Mouse (Mus musculus) bone marrow, adult 2 months (tissue): ENCODE results near the gene Ttll12. TPM values are rescaled to one million over a fixed set of nuclear protein-coding genes. Genes with fewer than 3 reads are reported as not detected.

Experiments used
- H3K27ac ChIP-seq: fragments of 200-500 bp; 2 replicates; pipeline ENCODE4 v1.5.1; 2012; ENCODE audit warnings: low read depth, mild to moderate bottlenecking, control low read depth, inconsistent platforms, low read length; ENCODE audit not compliant: control insufficient read depth, poor library complexity, insufficient read depth
- H3K4me1 ChIP-seq: fragments of 200-500 bp; 2 replicates; pipeline ENCODE4 v1.6.1; 2011; ENCODE audit warnings: low read length; ENCODE audit not compliant: control insufficient read depth, insufficient read depth
- H3K4me3 ChIP-seq: fragments of 200-500 bp; replicated peaks from 2 replicates; pipeline ENCODE3; 2011; ENCODE audit warnings: mild to moderate bottlenecking, low read depth, low read length, control low read depth; ENCODE audit not compliant: control insufficient read depth
- CTCF ChIP-seq: fragments of 200-500 bp; IDR thresholded peaks from 2 replicates; pipeline ENCODE4 v1.5.1; 2011; ENCODE audit warnings: low read length, control low read depth; ENCODE audit not compliant: control insufficient read depth, insufficient read depth
- POLR2A ChIP-seq: fragments of 200-500 bp; IDR thresholded peaks from 2 replicates; pipeline ENCODE4 v1.6.1; 2011; ENCODE audit warnings: low read depth, mild to moderate bottlenecking, control low read depth, low read length, borderline replicate concordance; ENCODE audit not compliant: control insufficient read depth
- WGBS: fragments of 180-500 bp; shearing (Covaris S2); methylation state at CpG from one replicate; pipeline ENCODE4 v1.1.7; 2018; 5-methylcytosine and 5-hydroxymethylcytosine counted together
- polyA plus RNA-seq: library from polyadenylated mRNA; stranded (reverse); fragments of >200 nt; gene quantifications from 2 replicates; pipeline ENCODE4 v1.2.4, GENCODE M21; 2011; ENCODE audit warnings: low replicate concordance; ENCODE audit not compliant: missing spikeins, insufficient read depth, insufficient read length

Gene Ttll12
- polyA plus RNA-seq, 1 experiment = 19.8 TPM

GRCm38 (mm10) chr15:83547144-83547543 is 47.8 kb downstream of the Ttll12 start:
- TF ChIP-seq POLR2A (no peak), CTCF (no peak)
- Histone ChIP-seq H3K4me1 (no peaks in the 10 kb centered on the region), H3K4me3 (no peak overlapping the region), H3K27ac (no peak overlapping the region)
- WGBS = 92% methylated on average over 8 of the region's 8 CpGs

GRCm38 (mm10) chr15:83546029-83546428 is 48.9 kb downstream of the Ttll12 start:
- Histone ChIP-seq H3K27ac (no peak overlapping the region), H3K4me3 (no peak overlapping the region), H3K4me1 (no peaks in the 10 kb centered on the region)
- TF ChIP-seq CTCF (no peak), POLR2A (no peak)
- 80% methylated on average over 7 of the region's 7 CpGs for WGBS

- TF ChIP-seq CTCF (no peak), POLR2A (no peak)
Measured at GRCm38 (mm10) chr15:83541647-83542287, 53.2 kb downstream of the Ttll12 start.

GRCm38 (mm10) chr15:83539905-83540304 is 55.1 kb downstream of the Ttll12 start:
- 0 out of 2 replicates have a peak, but pooled peaks cover under 1% of the 10 kb centered on the region for H3K4me1 ChIP-seq
- WGBS = 12% methylated on average over 4 of the region's 4 CpGs
- H3K4me3 ChIP-seq = no peak overlapping the region
- TF ChIP-seq CTCF (no peak), POLR2A (no peak)
- no peak overlapping the region for H3K27ac ChIP-seq

More at GRCm38 (mm10) chr15:83541647-83542287, 53.2 kb downstream of the Ttll12 start:
- Histone ChIP-seq H3K4me1 (no peaks in the 10 kb centered on the region), H3K4me3 (no peak overlapping the region), H3K27ac (no peak overlapping the region)
- 72% methylated on average over 9 of the region's 9 CpGs for WGBS

- WGBS = 85% methylated on average over 2 of the region's 2 CpGs
- Histone ChIP-seq H3K4me3 (no peak overlapping the region), H3K4me1 (0 out of 2 replicates have a peak, but pooled peaks cover 1% of the 10 kb centered on the region), H3K27ac (no peak overlapping the region)
- TF ChIP-seq POLR2A (no peak), CTCF (no peak)
Measured at GRCm38 (mm10) chr15:83538855-83539254, 56.1 kb downstream of the Ttll12 start.

GRCm38 (mm10) chr15:83535890-83536231 is 59.1 kb downstream of the Ttll12 start:
- H3K27ac ChIP-seq = no peak overlapping the region
- TF ChIP-seq POLR2A (no peak), CTCF (no peak)
- 75% methylated on average over 6 of the region's 6 CpGs for WGBS
- 0 out of 2 replicates have a peak, but pooled peaks cover 1% of the 10 kb centered on the region for H3K4me1 ChIP-seq
- no peak overlapping the region for H3K4me3 ChIP-seq

- Histone ChIP-seq H3K4me1 (0 out of 2 replicates have a peak, but pooled peaks cover 1% of the 10 kb centered on the region), H3K27ac (no peak overlapping the region), H3K4me3 (no peak overlapping the region)
- no peak for TF ChIP-seq CTCF
- no peak for TF ChIP-seq POLR2A
- 64% methylated on average over 17 of the region's 17 CpGs for WGBS
Measured at GRCm38 (mm10) chr15:83534960-83535889, 59.7 kb downstream of the Ttll12 start.

GRCm38 (mm10) chr15:83532606-83533005 is 62.4 kb downstream of the Ttll12 start:
- TF ChIP-seq POLR2A (no peak), CTCF (no peak)
- H3K4me1 ChIP-seq = 0 out of 2 replicates have a peak, but pooled peaks cover 1% of the 10 kb centered on the region
- 65% methylated on average over 7 of the region's 7 CpGs for WGBS
- H3K27ac ChIP-seq = no peak overlapping the region
- H3K4me3 ChIP-seq = no peak overlapping the region
